Mouse (Mus musculus) liver, embryonic 15.5 days (tissue): ENCODE data around the gene Gpkow. TPM values are rescaled to one million over a fixed set of nuclear protein-coding genes. Genes with fewer than 3 reads are reported as not detected.
A peak's percentile ranks its signal among the peaks of the same experiment; 100 is the strongest.

Experiments
- ATAC-seq: fragments of 200-750 bp; cut with Nextera tagmentation; 2 replicates; pipeline ENCODE4 v1.8.0; 2017; ENCODE audit warnings: moderate number of reproducible peaks, mild to moderate bottlenecking, moderate library complexity; ENCODE audit not compliant: insufficient read depth
- H3K27ac ChIP-seq: fragments of 300-500 bp; sonication (generic); replicated peaks from 2 replicates; pipeline ENCODE4 v1.5.1; 2015; ENCODE audit warnings: mild to moderate bottlenecking, inconsistent platforms
- H3K27me3 ChIP-seq: fragments of 300-500 bp; sonication (generic); 2 replicates; pipeline ENCODE4 v1.6.1; 2015; ENCODE audit warnings: mild to moderate bottlenecking, inconsistent platforms
- H3K36me3 ChIP-seq: fragments of 300-500 bp; sonication (generic); replicated peaks from 2 replicates; pipeline ENCODE4 v1.6.1; 2015; ENCODE audit warnings: moderate library complexity, mild to moderate bottlenecking, inconsistent platforms
- H3K4me1 ChIP-seq: fragments of 300-500 bp; sonication (generic); replicated peaks from 2 replicates; pipeline ENCODE4 v1.6.1; 2015; ENCODE audit warnings: inconsistent platforms
- H3K4me2 ChIP-seq: fragments of 300-500 bp; sonication (generic); 2 replicates; pipeline ENCODE4 v1.6.1; 2015; ENCODE audit warnings: moderate library complexity, mild to moderate bottlenecking, inconsistent platforms
- H3K4me3 ChIP-seq: fragments of 300-500 bp; sonication (generic); replicated peaks from 2 replicates; pipeline ENCODE4 v1.5.1; 2015; ENCODE audit warnings: mild to moderate bottlenecking, inconsistent platforms
- H3K9ac ChIP-seq: fragments of 300-500 bp; sonication (generic); 2 replicates; pipeline ENCODE4 v1.6.1; 2015; ENCODE audit warnings: moderate library complexity, mild to moderate bottlenecking, inconsistent platforms
- H3K9me3 ChIP-seq: fragments of 300-500 bp; sonication (generic); replicated peaks from 2 replicates; pipeline ENCODE4 v1.6.1; 2016; ENCODE audit warnings: inconsistent platforms
- WGBS: fragments of 180-500 bp; shearing (Covaris S2); methylation state at CpG from one replicate; pipeline ENCODE4 v1.1.7; 2015; ENCODE audit warnings: mixed read lengths; ENCODE audit not compliant: insufficient replicate concordance; 5-methylcytosine and 5-hydroxymethylcytosine counted together
- polyA plus RNA-seq: library from polyadenylated mRNA; unstranded; fragments of >200 nt; fragmentation: Nextera tagmentation; extraction: Ambion mirVana; gene quantifications from 2 replicates; pipeline ENCODE4 v1.2.1, GENCODE M21; 2015

Gene Gpkow
- polyA plus RNA-seq, 1 experiment from 2014 or later: 14.1 TPM

- Histone ChIP-seq H3K9me3 (no peaks in the 10 kb centered on the region), H3K36me3 (peaks cover 30% of the 10 kb centered on the region), H3K27ac (no peak overlapping the region), H3K27me3 (no peaks in the 10 kb centered on the region), H3K4me1 (peaks cover 17% of the 10 kb centered on the region), H3K9ac (no peak overlapping the region), H3K4me2 (no peak overlapping the region), H3K4me3 (no peak overlapping the region)
- WGBS: 73% methylated on average over 13 of the region's 13 CpGs
- ATAC-seq: no peak
Measured at GRCm38 (mm10) chrX:7727176-7727575, 30.2 kb downstream of the Gpkow start.

- H3K9me3 ChIP-seq: no peaks in the 10 kb centered on the region
- peaks cover 9% of the 10 kb centered on the region for H3K4me1 ChIP-seq
- peak within 1 kb of the TSS; percentile 48 for H3K27ac ChIP-seq
- no peaks in the 10 kb centered on the region for H3K27me3 ChIP-seq
- peak within 1 kb of the TSS; percentile 65 for H3K4me2 ChIP-seq
- H3K9ac ChIP-seq: peak within 1 kb of the TSS; percentile 12; the same call in 1 of the 2 replicates
- WGBS: 13% methylated on average over 42 of the region's 42 CpGs
- peaks cover 30% of the 10 kb centered on the region for H3K36me3 ChIP-seq
- ATAC-seq: peak; percentile 87
- peak within 1 kb of the TSS; percentile 51 for H3K4me3 ChIP-seq
Measured at GRCm38 (mm10) chrX:7728215-7728921, 31.4 kb downstream of the Gpkow start, which contains the start of gene Praf2. Gene Praf2, plus strand, starts transcription at chrX:7728439.

GRCm38 (mm10) chrX:7728922-7729265, 32.0 kb downstream of the Gpkow start:
- no peak for ATAC-seq

GRCm38 (mm10) chrX:7733571-7734156, 36.7 kb downstream of the Gpkow start:
- Histone ChIP-seq H3K4me1 (no peaks in the 10 kb centered on the region; the same call in 1 of the 2 replicates), H3K9ac (no peak overlapping the region), H3K4me2 (peak overlapping the region; percentile 55), H3K27ac (no peak overlapping the region), H3K27me3 (no peaks in the 10 kb centered on the region), H3K4me3 (no peak overlapping the region), H3K9me3 (no peaks in the 10 kb centered on the region), H3K36me3 (no peaks in the 10 kb centered on the region)
- 22% methylated on average over 26 of the region's 26 CpGs for WGBS
- ATAC-seq: 0 out of 2 replicates have a peak, but pooled peaks have one; percentile 52

More at GRCm38 (mm10) chrX:7728922-7729265, 32.0 kb downstream of the Gpkow start:
- H3K4me3 ChIP-seq: peak overlapping the region; percentile 51
- no peak overlapping the region for H3K27ac ChIP-seq
- no peaks in the 10 kb centered on the region for H3K9me3 ChIP-seq
- peak overlapping the region; percentile 65 for H3K4me2 ChIP-seq
- peaks cover 7% of the 10 kb centered on the region for H3K4me1 ChIP-seq
- H3K27me3 ChIP-seq: no peaks in the 10 kb centered on the region
- no peak overlapping the region for H3K9ac ChIP-seq
- 38% methylated on average over 4 of the region's 4 CpGs for WGBS
- peaks cover 26% of the 10 kb centered on the region for H3K36me3 ChIP-seq

- Histone ChIP-seq H3K27ac (no peak overlapping the region), H3K9ac (no peak overlapping the region), H3K4me2 (no peak overlapping the region), H3K4me1 (peaks cover 14% of the 10 kb centered on the region), H3K27me3 (no peaks in the 10 kb centered on the region), H3K36me3 (no peaks in the 10 kb centered on the region), H3K4me3 (no peak overlapping the region), H3K9me3 (no peaks in the 10 kb centered on the region)
- ATAC-seq: peak; percentile 58; the same call in 1 of the 2 replicates
- 66% methylated on average over 14 of the region's 14 CpGs for WGBS
Measured at GRCm38 (mm10) chrX:7739336-7740081, 42.6 kb downstream of the Gpkow start.

GRCm38 (mm10) chrX:7740082-7740819, 43.3 kb downstream of the Gpkow start:
- no peak overlapping the region for H3K9ac ChIP-seq
- WGBS: 56% methylated on average over 10 of the region's 10 CpGs
- H3K27ac ChIP-seq: no peak overlapping the region; the same call in 1 of the 2 replicates
- H3K9me3 ChIP-seq: no peaks in the 10 kb centered on the region
- H3K4me1 ChIP-seq: peaks cover 14% of the 10 kb centered on the region
- no peaks in the 10 kb centered on the region for H3K27me3 ChIP-seq
- peak; percentile 20; the same call in 1 of the 2 replicates for ATAC-seq
- H3K4me2 ChIP-seq: peak overlapping the region; percentile 20
- H3K36me3 ChIP-seq: no peaks in the 10 kb centered on the region
- H3K4me3 ChIP-seq: no peak overlapping the region

GRCm38 (mm10) chrX:7741103-7741502, 44.2 kb downstream of the Gpkow start:
- Histone ChIP-seq H3K9me3 (no peaks in the 10 kb centered on the region), H3K4me1 (peaks cover 14% of the 10 kb centered on the region), H3K36me3 (no peaks in the 10 kb centered on the region), H3K27me3 (no peaks in the 10 kb centered on the region), H3K4me3 (no peak overlapping the region), H3K4me2 (peak overlapping the region; percentile 20; the same call in 1 of the 2 replicates), H3K9ac (no peak overlapping the region), H3K27ac (no peak overlapping the region)
- WGBS: 37% methylated on average over 5 of the region's 5 CpGs
- no peak for ATAC-seq

- Histone ChIP-seq H3K27ac (no peak overlapping the region), H3K27me3 (no peaks in the 10 kb centered on the region), H3K4me2 (no peak overlapping the region), H3K9me3 (no peaks in the 10 kb centered on the region), H3K9ac (no peak overlapping the region), H3K4me1 (peaks cover 14% of the 10 kb centered on the region), H3K4me3 (no peak overlapping the region), H3K36me3 (no peaks in the 10 kb centered on the region)
- no peak for ATAC-seq
- WGBS: 46% methylated on average over 5 of the region's 5 CpGs
Measured at GRCm38 (mm10) chrX:7743470-7743869, 46.5 kb downstream of the Gpkow start.

- Histone ChIP-seq H3K4me1 (peaks cover 14% of the 10 kb centered on the region), H3K9me3 (no peaks in the 10 kb centered on the region), H3K27ac (no peak overlapping the region), H3K36me3 (no peaks in the 10 kb centered on the region), H3K4me2 (no peak overlapping the region), H3K9ac (no peak overlapping the region), H3K27me3 (no peaks in the 10 kb centered on the region), H3K4me3 (no peak overlapping the region)
- ATAC-seq: no peak
- WGBS: 48% methylated on average over 1 of the region's 1 CpGs
Measured at GRCm38 (mm10) chrX:7744940-7745339, 48.0 kb downstream of the Gpkow start.

GRCm38 (mm10) chrX:7745429-7745828, 48.5 kb downstream of the Gpkow start:
- Histone ChIP-seq H3K4me2 (no peak overlapping the region), H3K4me3 (no peak overlapping the region), H3K36me3 (no peaks in the 10 kb centered on the region), H3K27ac (no peak overlapping the region), H3K9ac (no peak overlapping the region), H3K9me3 (no peaks in the 10 kb centered on the region), H3K27me3 (0 out of 2 replicates have a peak, but pooled peaks cover 1% of the 10 kb centered on the region), H3K4me1 (peaks cover 10% of the 10 kb centered on the region)
- 82% methylated on average over 8 of the region's 8 CpGs for WGBS
- no peak for ATAC-seq
